Mouse (Mus musculus) kidney, adult 8-10 months (tissue): ENCODE measurements around the gene Olfr368.

ENCODE experiments used
- DNase-seq, 2 experiments: peaks; one replicate each; pipeline ENCODE4 v3.0.0; 2022

Gene Olfr368

GRCm38 (mm10) chr2:37326215-37326614 is at the start of gene Olfr368:
TSS of gene Olfr368 (plus strand) at chr2:37326515.
- DNase-seq: no peak

DNA sequence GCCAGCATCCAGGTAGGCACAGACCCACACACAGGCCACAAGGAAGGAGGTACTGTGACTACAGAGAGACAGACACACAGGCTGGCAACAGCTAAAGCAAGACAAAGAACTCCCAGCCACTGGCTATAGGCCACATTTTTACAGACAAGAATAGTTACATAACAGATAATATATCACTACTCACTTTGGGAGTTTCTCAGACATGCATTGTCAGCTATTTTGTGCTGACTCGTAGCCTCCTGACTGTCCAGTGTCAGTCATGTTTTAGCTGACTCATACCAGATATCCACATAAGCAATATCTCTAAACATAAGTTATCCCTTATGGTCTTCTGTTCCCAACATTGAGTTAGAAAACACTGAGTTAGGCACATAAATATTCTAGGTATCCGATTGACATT is 7.0 kb downstream of the Olfr368 start:
- DNase-seq: no peak

GRCm38 (mm10) chr2:37338497-37339187 is 12.3 kb downstream of the Olfr368 start:
- DNase-seq: peak in 1 of 2 experiments; percentile 42

DNA sequence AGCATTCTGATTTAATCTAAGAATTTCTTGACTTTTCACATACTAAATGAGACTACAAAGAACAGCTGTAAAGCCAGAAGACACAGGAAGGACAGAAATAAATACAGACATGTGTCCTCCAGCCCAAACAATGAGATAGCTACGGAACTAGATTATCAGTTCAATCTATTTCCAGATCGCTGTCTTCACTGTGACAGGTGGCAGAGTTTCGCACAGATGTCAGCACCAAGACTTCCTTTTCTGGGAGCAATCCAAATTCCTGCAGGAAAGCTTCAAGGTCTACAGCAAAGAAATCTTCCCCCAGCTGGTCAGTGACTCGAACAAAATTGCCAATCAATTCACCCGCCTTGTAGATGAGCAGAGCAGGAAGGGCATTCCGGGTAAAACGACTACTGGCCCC is 25.4 kb downstream of the Olfr368 start:
- peak in 1 of 2 experiments; percentile 32 for DNase-seq

DNA sequence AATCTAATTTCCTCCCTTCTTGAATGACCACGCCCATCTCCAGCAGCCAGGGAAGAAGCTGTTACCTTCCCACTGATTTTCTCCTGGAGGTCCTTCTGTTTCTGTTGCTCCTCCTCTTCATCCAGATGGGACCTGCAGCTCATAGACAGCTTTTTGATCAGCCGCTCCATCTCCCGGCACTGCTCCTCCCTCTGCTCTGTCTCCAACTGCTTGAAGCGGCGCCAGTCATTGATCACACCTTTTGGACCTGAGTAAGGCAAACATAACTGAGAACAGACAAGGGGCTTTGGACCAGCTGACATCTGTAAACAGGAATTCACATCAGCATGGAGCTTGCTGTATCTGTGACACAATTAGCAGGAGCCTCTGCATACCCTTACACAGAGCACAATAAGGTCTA is 29.3 kb downstream of the Olfr368 start:
- DNase-seq: no peak

GRCm38 (mm10) chr2:37358633-37359540 is 32.6 kb downstream of the Olfr368 start, which contains the start of gene Pdcl:
TSS of gene Pdcl (minus strand) at chr2:37359332.
- DNase-seq: peak; percentile 96 to 97

- DNase-seq: no peak
Observed at GRCm38 (mm10) chr2:37359908-37360307, 33.6 kb downstream of the Olfr368 start.

DNA sequence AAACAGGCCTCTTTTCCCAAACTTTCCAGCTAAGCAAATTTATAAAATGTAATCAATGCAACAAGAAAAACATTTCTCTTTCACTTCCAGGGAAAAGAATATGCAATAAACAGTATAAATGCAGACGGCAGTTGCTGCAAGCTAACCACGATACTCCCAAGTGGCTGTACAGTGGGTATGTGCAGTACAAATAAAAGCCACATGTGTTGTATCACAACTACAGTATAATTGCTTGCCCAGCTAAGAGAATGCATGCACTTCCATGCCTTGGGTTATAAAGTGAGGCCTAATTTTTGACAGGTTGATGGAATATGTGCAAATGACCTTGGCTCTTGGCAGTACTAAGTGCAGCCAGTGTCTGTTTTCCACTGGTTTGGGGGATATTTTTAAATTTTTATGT is 44.3 kb downstream of the Olfr368 start:
- no peak for DNase-seq

DNA sequence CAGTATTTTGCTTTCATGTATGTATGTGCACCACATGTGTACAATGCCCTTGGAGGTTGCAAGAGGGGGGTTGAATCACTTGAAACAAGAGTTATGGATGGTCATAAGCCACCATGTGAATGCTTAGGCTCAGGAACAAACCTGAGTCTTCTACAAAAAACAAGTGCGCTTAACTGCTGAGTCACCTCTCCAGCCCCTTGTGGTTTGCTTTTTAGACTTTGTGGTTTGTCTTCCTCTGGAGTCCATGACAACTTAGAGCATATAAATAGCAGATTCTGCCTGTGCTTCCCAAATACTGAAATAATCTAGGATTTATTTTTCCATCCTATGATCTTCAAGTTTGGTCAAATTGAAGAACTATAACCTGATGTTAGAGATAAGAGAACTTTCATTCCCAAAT is 49.7 kb downstream of the Olfr368 start:
- no peak for DNase-seq

- DNase-seq: peak; percentile 33 to 68
Observed at GRCm38 (mm10) chr2:37380189-37380588, 53.9 kb downstream of the Olfr368 start.
